Mouse (Mus musculus) midbrain, embryonic 11.5 days (tissue): ENCODE results near the gene March6. TPM values are rescaled to one million over a fixed set of nuclear protein-coding genes. Genes with fewer than 3 reads are reported as not detected.

ENCODE experiments used
- ATAC-seq: fragments of 200-750 bp; cut with Nextera tagmentation; 2 replicates; pipeline ENCODE4 v1.8.0; 2017; ENCODE audit warnings: moderate TSS enrichment, moderate library complexity; ENCODE audit not compliant: low FRiP score
- DNase-seq: peaks from one replicate; pipeline ENCODE4 v3.0.0; 2015; ENCODE audit warnings: low spot score; ENCODE audit errors: missing footprints
- H3K27ac ChIP-seq: fragments of 300-500 bp; sonication (generic); 2 replicates; pipeline ENCODE4 v1.5.1; 2014; ENCODE audit warnings: low read depth, low read length
- H3K27me3 ChIP-seq: fragments of 300-500 bp; sonication (generic); 2 replicates; pipeline ENCODE4 v1.6.1; 2014; ENCODE audit warnings: mild to moderate bottlenecking, low read length, moderate library complexity, mixed read lengths; ENCODE audit not compliant: control insufficient read depth, insufficient read depth
- H3K36me3 ChIP-seq: fragments of 300-500 bp; sonication (generic); 2 replicates; pipeline ENCODE4 v1.6.1; 2014; ENCODE audit warnings: mild to moderate bottlenecking, low read length, moderate library complexity, mixed read lengths; ENCODE audit not compliant: control insufficient read depth, insufficient read depth
- H3K4me1 ChIP-seq: fragments of 300-500 bp; sonication (generic); 2 replicates; pipeline ENCODE4 v1.6.1; 2014; ENCODE audit warnings: low read length; ENCODE audit not compliant: control insufficient read depth, insufficient read depth
- H3K4me2 ChIP-seq: fragments of 300-500 bp; sonication (generic); 2 replicates; pipeline ENCODE4 v1.6.1; 2014; ENCODE audit warnings: mild to moderate bottlenecking, moderate library complexity
- H3K4me3 ChIP-seq: fragments of 300-500 bp; sonication (generic); 2 replicates; pipeline ENCODE4 v1.5.1; 2014; ENCODE audit warnings: low read depth, low read length
- H3K9ac ChIP-seq: fragments of 300-500 bp; sonication (generic); 2 replicates; pipeline ENCODE4 v1.6.1; 2014; ENCODE audit warnings: low read length
- H3K9me3 ChIP-seq: fragments of 300-500 bp; sonication (generic); 2 replicates; pipeline ENCODE4 v1.6.1; 2016; ENCODE audit warnings: low read length; ENCODE audit not compliant: control insufficient read depth
- WGBS: fragments of 180-500 bp; shearing (Covaris S2); extraction: QIAGEN DNeasy Blood & Tissue Kit; methylation state at CpG from one replicate; pipeline ENCODE4 v1.1.7; 2014; 5-methylcytosine and 5-hydroxymethylcytosine counted together
- polyA plus RNA-seq: library from polyadenylated mRNA; unstranded; fragments of >200 nt; fragmentation: Nextera tagmentation; extraction: Ambion mirVana; gene quantifications from 2 replicates; pipeline ENCODE4 v1.2.1, GENCODE M21; 2014

March6 gene
- polyA plus RNA-seq, 1 experiment from 2014 or later, result 53.9 TPM

DNA sequence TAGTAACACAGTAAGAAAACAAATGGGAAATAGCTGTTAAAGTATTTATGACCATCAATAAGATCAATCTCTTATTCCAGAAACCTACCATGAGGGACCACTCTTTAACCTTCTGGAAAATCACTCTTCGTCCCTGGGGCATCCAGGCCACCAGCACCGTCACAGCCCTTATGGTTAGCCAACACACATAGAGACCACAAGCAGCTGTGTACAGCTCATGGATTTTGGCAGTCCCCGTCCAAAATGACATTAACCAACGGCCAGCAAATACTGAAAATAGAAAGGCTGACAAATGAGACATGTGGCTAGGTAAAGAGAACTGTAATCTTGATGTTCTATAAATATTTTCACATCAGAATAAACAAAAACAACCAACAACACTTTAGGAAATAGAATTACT is 59.3 kb downstream of the March6 start:
- Histone ChIP-seq H3K4me2 (no peak overlapping the region), H3K4me3 (no peak overlapping the region), H3K36me3 (no peaks in the 10 kb centered on the region), H3K9me3 (no peaks in the 10 kb centered on the region), H3K27ac (no peak overlapping the region), H3K4me1 (no peaks in the 10 kb centered on the region), H3K27me3 (no peaks in the 10 kb centered on the region), H3K9ac (no peak overlapping the region)
- 97% methylated on average over 4 of the region's 4 CpGs for WGBS
- ATAC-seq (no peak), DNase-seq (no peak)

DNA sequence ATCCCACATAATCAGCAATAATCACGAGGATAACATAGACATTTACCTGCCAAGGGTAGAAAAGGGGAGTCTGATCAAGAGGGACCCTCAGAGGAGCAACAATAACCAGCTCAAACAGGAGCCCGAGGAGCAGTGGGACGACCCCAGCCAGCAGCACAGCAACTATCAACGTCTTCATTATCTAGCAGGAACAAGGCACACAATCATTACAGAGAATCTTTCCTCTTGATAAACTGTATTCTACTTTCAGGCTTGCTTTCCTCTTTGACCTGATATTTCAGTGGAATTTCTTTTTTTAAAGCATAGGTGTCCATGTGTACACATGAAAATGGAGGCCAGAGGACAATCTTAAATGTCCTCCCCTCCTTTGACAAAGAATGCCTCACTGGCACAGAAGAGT is 61.4 kb downstream of the March6 start:
- Histone ChIP-seq H3K27me3 (no peaks in the 10 kb centered on the region), H3K4me1 (no peaks in the 10 kb centered on the region), H3K4me3 (no peak overlapping the region), H3K9ac (no peak overlapping the region), H3K27ac (no peak overlapping the region), H3K36me3 (peaks cover 5% of the 10 kb centered on the region; the same call in 1 of the 2 replicates), H3K4me2 (no peak overlapping the region), H3K9me3 (no peaks in the 10 kb centered on the region)
- 81% methylated on average over 4 of the region's 4 CpGs for WGBS
- ATAC-seq, result no peak
- no peak for DNase-seq

DNA sequence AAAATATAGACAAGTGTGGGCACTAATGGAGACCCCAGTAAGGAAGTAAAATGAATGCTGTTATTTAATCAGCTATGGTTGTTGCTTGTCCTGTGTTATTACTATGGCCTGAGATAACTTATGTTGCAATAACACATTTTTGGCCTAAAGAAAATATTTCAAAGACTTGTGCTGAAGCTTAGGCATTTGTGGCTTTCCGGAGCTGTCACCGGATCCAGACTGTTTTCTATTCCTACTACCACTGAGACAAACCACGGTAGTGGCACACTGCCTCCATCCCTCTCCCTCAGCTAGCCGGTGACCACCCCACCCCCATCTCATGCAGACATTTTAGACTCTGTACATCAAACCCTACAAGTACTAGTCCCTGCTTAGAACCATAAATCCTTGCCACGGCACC is 62.0 kb downstream of the March6 start:
- H3K4me2 ChIP-seq, result no peak overlapping the region
- 93% methylated on average over 5 of the region's 5 CpGs for WGBS
- H3K4me3 ChIP-seq, result no peak overlapping the region
- H3K9me3 ChIP-seq, result no peaks in the 10 kb centered on the region
- ATAC-seq (no peak), DNase-seq (no peak)
- no peak overlapping the region for H3K27ac ChIP-seq
- H3K36me3 ChIP-seq, result peaks cover 5% of the 10 kb centered on the region; the same call in 1 of the 2 replicates
- no peaks in the 10 kb centered on the region for H3K27me3 ChIP-seq
- H3K4me1 ChIP-seq, result no peaks in the 10 kb centered on the region
- no peak overlapping the region for H3K9ac ChIP-seq

DNA sequence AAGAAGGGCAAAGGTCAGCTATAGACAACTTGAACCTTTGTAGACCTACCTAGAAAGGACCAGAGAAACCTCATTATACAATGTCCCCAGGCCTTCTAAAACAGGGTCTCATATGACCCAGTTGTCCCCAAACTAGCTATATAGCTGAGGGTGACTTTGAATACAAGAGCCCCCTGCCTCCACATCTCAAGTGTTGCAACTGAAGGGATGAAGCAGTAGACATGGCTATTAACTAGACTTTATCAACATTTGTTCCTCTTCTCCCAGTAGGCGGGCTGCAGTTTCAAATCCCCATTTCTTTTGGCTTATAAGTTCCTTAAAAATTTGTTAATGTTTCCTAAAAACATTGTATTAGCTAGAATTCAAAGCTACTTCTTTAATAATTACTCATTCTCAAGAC is 64.1 kb downstream of the March6 start:
- Histone ChIP-seq H3K36me3 (peaks cover 6% of the 10 kb centered on the region; the same call in 1 of the 2 replicates), H3K4me3 (no peak overlapping the region), H3K27me3 (no peaks in the 10 kb centered on the region), H3K9me3 (no peaks in the 10 kb centered on the region), H3K27ac (no peak overlapping the region), H3K9ac (no peak overlapping the region), H3K4me1 (no peaks in the 10 kb centered on the region), H3K4me2 (no peak overlapping the region)
- DNase-seq (no peak), ATAC-seq (no peak)
- WGBS, result 92% methylated on average over 1 of the region's 1 CpGs

DNA sequence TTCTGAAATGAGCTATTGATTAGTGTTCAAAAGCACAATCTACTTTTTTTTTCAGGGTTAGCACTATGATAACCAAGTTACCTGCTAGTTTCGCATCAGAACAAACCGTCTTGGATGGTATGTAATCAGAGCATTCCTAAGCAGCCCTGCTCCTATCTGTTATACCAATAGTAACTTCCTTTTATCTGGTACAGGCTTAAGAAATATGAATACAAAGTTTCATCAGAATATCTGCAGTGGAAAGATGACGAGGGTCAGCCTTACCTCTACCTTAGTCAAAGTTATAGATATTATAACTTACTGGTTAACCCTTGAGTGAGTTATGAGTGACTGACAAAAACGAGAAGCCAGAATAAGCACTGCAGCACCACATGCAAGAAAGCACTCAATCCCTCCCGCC is 64.6 kb downstream of the March6 start:
- Histone ChIP-seq H3K9ac (no peak overlapping the region), H3K36me3 (peaks cover 11% of the 10 kb centered on the region; the same call in 1 of the 2 replicates), H3K9me3 (no peaks in the 10 kb centered on the region), H3K4me1 (no peaks in the 10 kb centered on the region), H3K4me3 (no peak overlapping the region), H3K4me2 (no peak overlapping the region), H3K27me3 (no peaks in the 10 kb centered on the region), H3K27ac (no peak overlapping the region)
- WGBS, result 85% methylated on average over 5 of the region's 5 CpGs
- DNase-seq (no peak), ATAC-seq (no peak)

DNA sequence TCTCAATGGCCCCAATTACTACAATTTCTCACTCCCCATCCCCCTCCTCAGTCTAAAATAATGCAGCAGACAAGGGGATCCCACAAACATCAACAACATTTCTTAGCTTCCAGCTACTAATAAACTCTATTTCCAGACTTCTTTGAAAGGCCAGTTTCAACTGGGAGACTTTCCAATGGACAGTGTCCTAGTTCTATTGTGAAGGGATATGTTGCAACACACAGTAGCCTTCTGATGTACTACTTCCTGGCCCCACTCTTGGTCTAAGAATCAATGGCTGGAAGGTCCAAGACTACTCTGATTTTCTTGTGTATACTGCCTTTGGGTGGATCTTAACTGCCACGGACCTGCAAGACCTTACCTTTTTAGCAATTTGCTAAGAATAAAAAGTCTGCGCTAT is 65.0 kb downstream of the March6 start:
- H3K4me2 ChIP-seq, result no peak overlapping the region
- H3K36me3 ChIP-seq, result peaks cover 12% of the 10 kb centered on the region; the same call in 1 of the 2 replicates

DNA sequence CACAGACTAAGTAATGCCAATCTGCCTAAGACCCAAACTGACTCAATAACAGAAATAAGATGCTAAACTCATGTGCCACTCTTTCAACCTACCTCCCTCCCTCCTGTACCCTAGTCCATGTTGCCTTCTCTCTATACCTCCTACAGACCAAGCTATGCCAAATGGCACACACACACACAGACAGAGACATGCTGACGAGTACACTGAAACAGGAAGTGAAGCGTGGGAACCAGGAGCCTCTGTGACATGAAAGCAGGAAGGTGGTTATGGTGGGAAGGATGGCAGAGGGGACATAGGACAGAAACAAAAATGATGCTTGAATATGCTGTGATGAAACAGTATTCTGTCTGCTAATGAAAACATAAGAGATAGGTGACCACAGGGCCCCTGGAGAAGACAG is 70.3 kb downstream of the March6 start:
- 92% methylated on average over 2 of the region's 2 CpGs for WGBS
- DNase-seq, result no peak
- peaks cover 19% of the 10 kb centered on the region for H3K36me3 ChIP-seq
- ATAC-seq, result no peak
- H3K4me2 ChIP-seq, result no peak overlapping the region
- no peak overlapping the region for H3K4me3 ChIP-seq
- H3K9me3 ChIP-seq, result no peaks in the 10 kb centered on the region
- H3K4me1 ChIP-seq, result no peaks in the 10 kb centered on the region
- H3K9ac ChIP-seq, result no peak overlapping the region
- H3K27ac ChIP-seq, result no peak overlapping the region
- H3K27me3 ChIP-seq, result no peaks in the 10 kb centered on the region

More for the DNA sequence above, 65.0 kb downstream of the March6 start:
- H3K27me3 ChIP-seq, result no peaks in the 10 kb centered on the region
- DNase-seq, result no peak
- no peak for ATAC-seq
- H3K9me3 ChIP-seq, result no peaks in the 10 kb centered on the region
- H3K9ac ChIP-seq, result no peak overlapping the region
- H3K4me3 ChIP-seq, result no peak overlapping the region
- H3K27ac ChIP-seq, result no peak overlapping the region
- 95% methylated on average over 2 of the region's 2 CpGs for WGBS
- no peaks in the 10 kb centered on the region for H3K4me1 ChIP-seq

DNA sequence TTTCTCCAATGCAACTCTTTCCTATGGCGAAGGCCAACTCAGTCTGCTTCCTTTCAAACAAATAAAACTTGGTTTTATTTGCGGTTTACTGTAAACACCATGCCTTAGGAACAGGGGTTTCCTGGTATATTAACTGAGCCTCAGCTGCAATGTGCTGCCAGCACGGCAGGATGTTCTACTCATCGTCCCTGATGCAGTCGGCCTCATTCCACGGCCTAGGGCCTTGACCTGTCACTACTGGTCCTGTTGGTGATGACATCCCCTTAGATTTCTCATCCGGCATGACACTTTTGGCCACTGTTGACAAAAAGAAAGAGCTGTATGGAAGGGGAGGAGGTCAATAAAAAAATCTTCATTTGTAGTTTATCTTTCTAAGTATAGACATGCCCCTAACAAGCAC is 72.8 kb downstream of the March6 start:
- no peak for DNase-seq
- ATAC-seq, result no peak
- H3K9me3 ChIP-seq, result no peaks in the 10 kb centered on the region
- H3K4me1 ChIP-seq, result 0 out of 2 replicates have a peak, but pooled peaks cover under 1% of the 10 kb centered on the region
- 92% methylated on average over 7 of the region's 7 CpGs for WGBS
- no peaks in the 10 kb centered on the region for H3K27me3 ChIP-seq
- H3K36me3 ChIP-seq, result peaks cover 14% of the 10 kb centered on the region
- H3K4me2 ChIP-seq, result no peak overlapping the region
- no peak overlapping the region for H3K4me3 ChIP-seq
- no peak overlapping the region for H3K27ac ChIP-seq
- no peak overlapping the region for H3K9ac ChIP-seq

DNA sequence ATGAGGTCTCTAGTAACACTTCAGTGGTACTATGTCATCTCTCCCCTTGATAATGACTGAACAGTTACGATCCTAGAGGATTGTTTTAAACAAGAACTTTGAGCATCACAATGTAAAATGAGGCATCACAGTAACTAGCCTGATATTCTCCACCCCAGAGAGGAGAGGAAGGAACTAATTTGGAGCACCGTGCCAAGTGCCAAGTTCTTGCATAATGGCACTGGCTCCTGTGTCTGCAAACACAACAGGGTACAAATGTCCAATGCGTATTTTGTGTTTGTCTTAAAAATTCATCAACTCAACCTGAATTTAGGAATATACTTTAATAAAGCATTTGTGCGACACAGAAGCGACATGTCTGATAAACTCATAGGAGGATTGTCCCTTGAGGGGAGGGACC is 74.5 kb downstream of the March6 start:
- Histone ChIP-seq H3K36me3 (peaks cover 9% of the 10 kb centered on the region), H3K4me3 (no peak overlapping the region), H3K9ac (no peak overlapping the region), H3K4me1 (peaks cover 3% of the 10 kb centered on the region; the same call in 1 of the 2 replicates), H3K4me2 (no peak overlapping the region), H3K27ac (no peak overlapping the region), H3K27me3 (no peaks in the 10 kb centered on the region), H3K9me3 (no peaks in the 10 kb centered on the region)
- no peak for DNase-seq
- no peak for ATAC-seq
- WGBS, result 94% methylated on average over 5 of the region's 5 CpGs
